Mouse (Mus musculus) bone marrow macrophage, adult 2 months (primary cell): Measurements from ENCODE around the gene Cend1.

Experiments
- CTCF ChIP-seq: IDR thresholded peaks from 2 replicates; pipeline ENCODE4 v1.5.1; 2012; ENCODE audit warnings: low read depth, mild to moderate bottlenecking, low read length, moderate library complexity
- POLR2A ChIP-seq: IDR thresholded peaks from 2 replicates; pipeline ENCODE4 v1.6.1; 2012; ENCODE audit warnings: mild to moderate bottlenecking, low read depth, low read length, borderline replicate concordance

GRCm38 (mm10) chr7:141394158-141394557 lies 35.1 kb downstream of the Cend1 start:
- no peak for TF ChIP-seq CTCF
- no peak for TF ChIP-seq POLR2A
